Comparison of ENCODE assay signal across 18 mouse cellular contexts in the genomic region with DNA sequence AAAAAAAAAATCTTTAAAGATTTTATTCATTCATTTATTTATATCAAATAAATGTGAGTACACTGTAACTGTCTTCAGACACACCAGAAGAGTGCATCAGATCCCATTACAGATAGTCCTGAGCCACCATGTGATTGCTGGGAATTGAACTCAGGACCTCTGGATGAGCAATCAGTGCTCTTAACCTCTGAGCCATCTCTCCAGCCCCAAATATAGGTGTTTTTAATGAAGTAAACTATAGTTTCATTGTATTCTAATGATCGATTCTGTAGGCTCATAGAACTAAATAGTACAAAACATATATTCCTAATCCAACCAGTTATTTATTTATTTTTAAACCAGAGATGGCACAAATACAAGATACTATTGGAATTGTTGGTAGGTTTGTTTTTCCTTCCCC.
"Had no signal": no experiment of that assay in that cellular context is flagged by ENCODE, and none has a peak within 500 bp of the region (broad histone marks: within the 10 kb centered on the region; RNA-seq: fewer than 3 reads in every experiment).

No protein-coding gene starts in this region.

- H3K9ac ChIP-seq: lung, embryonic 15.5 days; midbrain, embryonic 12.5 days; neural tube, embryonic 13.5 days; neural tube, embryonic 15.5 days had no signal

- H3K9me3 ChIP-seq: lung, embryonic 15.5 days; midbrain, embryonic 12.5 days; neural tube, embryonic 13.5 days; neural tube, embryonic 15.5 days had no signal

- H3K4me2 ChIP-seq: lung, embryonic 15.5 days; midbrain, embryonic 12.5 days; neural tube, embryonic 13.5 days; neural tube, embryonic 15.5 days had no signal

- H3K4me1 ChIP-seq: lung, embryonic 15.5 days; midbrain, embryonic 12.5 days; neural tube, embryonic 13.5 days; neural tube, embryonic 15.5 days had no signal

- ATAC-seq: lung, postnatal 0 days had no signal

- H3K36me3 ChIP-seq: lung, embryonic 15.5 days; midbrain, embryonic 12.5 days; neural tube, embryonic 13.5 days; neural tube, embryonic 15.5 days had no signal

- H3K27me3 ChIP-seq: lung, embryonic 15.5 days; megakaryocyte, embryonic 14.5 days; midbrain, embryonic 12.5 days; neural tube, embryonic 13.5 days; neural tube, embryonic 15.5 days had no signal

- H3K4me3 ChIP-seq: lung, embryonic 15.5 days; midbrain, embryonic 12.5 days; neural tube, embryonic 13.5 days; neural tube, embryonic 15.5 days had no signal

- H3K27ac ChIP-seq: lung, embryonic 15.5 days; macrophage; midbrain, embryonic 12.5 days; neural tube, embryonic 13.5 days; neural tube, embryonic 15.5 days had no signal

- DNase-seq: lung, adult 2 months; lung, postnatal 14 days; lung, postnatal 36 days; midbrain, embryonic 14.5 days; retina, postnatal 1 day; right cerebral cortex, postnatal 25 days; right cerebral cortex, postnatal 4 days; spleen, adult 18-20 months; thymus, adult 18-20 months; thymus, postnatal 25 days; thymus, postnatal 4 days had no signal
